Mouse (Mus musculus): Measurements from ENCODE around the gene Ptrh1.

DNA sequence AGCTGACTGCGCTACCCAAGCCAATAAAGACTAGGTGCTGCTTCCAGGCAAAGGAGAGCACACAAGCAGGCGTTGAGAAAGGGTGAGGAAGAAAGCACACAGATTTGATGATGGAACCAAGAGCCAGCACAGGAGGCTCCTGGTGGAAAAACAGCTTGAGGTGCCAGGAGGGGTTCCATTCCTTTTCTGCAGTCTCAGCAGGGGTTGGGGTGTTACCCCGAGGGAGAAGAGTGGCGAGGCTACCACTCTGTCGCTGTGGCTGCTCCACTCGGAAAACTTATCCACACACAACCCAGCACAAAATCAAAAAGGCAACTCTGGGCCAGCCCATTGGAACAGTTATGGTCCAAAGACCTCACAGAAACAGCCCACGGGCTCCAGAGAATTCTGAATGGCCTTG lies 42.0 kb downstream of the Ptrh1 start:
- no peak for TF ChIP-seq USF1 (IDR thresholded peaks at IDR 0.05; ENCODE audit: low read depth, low read length)
- TF ChIP-seq GABPA (IDR thresholded peaks at IDR 0.05; ENCODE audit: insufficient replicate concordance, low read depth, low read length): no peak
- no peak for TF ChIP-seq EP300 (IDR thresholded peaks at IDR 0.05; ENCODE audit: low read length)
- TF ChIP-seq ZC3H11A (IDR thresholded peaks at IDR 0.05; ENCODE audit: low read depth, low read length): no peak
- no peak for TF ChIP-seq POLR2AphosphoS2 (IDR thresholded peaks at IDR 0.05; ENCODE audit: low read depth, low read length)
- TF ChIP-seq POLR2A (IDR thresholded peaks at IDR 0.05; ENCODE audit: low read depth, low read length): no peak
- no peak for TF ChIP-seq RAD21 (IDR thresholded peaks at IDR 0.05; ENCODE audit: low read depth, low read length)

Data from CH12.LX (cell line).